Comparison of ENCODE assay signal across 8 mouse cellular contexts in the genomic region with DNA sequence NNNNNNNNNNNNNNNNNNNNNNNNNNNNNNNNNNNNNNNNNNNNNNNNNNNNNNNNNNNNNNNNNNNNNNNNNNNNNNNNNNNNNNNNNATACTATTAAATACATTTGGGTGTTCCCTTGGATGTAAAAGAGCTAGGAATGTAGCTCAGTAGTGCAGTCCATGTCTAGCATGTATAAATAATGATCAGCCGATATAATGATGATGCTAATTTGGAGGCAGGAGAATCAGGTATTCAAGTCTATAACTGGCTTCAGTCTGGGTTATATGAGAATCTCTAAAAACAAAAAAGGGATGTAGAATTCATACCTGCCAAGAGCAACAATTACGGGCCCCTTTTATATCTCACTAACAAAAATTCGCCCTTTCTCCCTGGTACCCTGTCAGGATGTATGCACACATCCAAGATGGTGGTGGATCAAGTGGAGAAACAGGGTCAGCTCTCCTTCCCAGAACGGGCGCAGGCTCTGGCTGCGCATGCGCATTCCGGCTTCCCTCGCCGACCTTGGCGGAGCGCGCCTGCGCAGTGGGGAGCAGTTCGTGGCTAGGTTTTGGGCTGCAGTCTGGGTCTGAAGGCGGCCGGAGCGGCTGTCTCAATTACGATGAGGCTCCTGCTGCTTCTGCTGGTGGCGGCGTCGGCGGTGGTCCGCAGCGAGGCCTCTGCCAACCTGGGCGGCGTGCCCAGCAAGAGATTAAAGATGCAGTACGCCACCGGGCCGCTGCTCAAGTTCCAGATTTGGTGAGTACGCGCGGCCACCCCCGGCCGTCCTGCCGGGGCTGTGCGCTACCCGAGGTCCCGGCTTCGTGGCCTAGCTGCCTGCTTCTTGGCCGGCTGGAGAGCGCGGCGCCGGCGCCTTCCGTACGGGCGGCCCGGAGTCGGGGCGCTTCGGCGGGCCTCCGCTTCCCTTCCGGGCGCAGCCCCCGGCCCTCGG. TPM values are rescaled to one million over a fixed set of nuclear protein-coding genes. Genes with fewer than 3 reads are reported as not detected.
DNase-seq lines count a peak whose midpoint lies in the region; ATAC-seq lines count a peak whose summit lies in the region.

Selenot (plus strand) TSS at position 500 of the 930 bp plus-strand sequence.

- no peaks in the 10 kb centered on the region for H3K27me3 ChIP-seq in hindbrain, embryonic 13.5 days

- peak within 1 kb of the TSS; percentile 94 for H3K4me3 ChIP-seq in hindbrain, embryonic 13.5 days

- no peaks in the 10 kb centered on the region for H3K9me3 ChIP-seq in hindbrain, embryonic 13.5 days

- WGBS in hindbrain, embryonic 13.5 days: 2% methylated on average over 59 of the region's 59 CpGs

- H3K9ac ChIP-seq in hindbrain, embryonic 13.5 days: peak within 1 kb of the TSS; percentile 99

- peaks cover 10% of the 10 kb centered on the region; the same call in 1 of the 2 replicates for H3K36me3 ChIP-seq in hindbrain, embryonic 13.5 days

- peak; percentile 96 for ATAC-seq in hindbrain, embryonic 13.5 days (ENCODE audit: low FRiP score)

- DNase-seq in NIH3T3 (ENCODE audit: low read depth): peak; percentile 99
- DNase-seq in cerebellum, postnatal 10 days: peak; percentile 99
- DNase-seq in frontal cortex, postnatal 14 days (ENCODE audit: low spot score in 2 of 2): peak; percentile 94 to 96
- peak; percentile 97 to 98 for DNase-seq in layer of hippocampus, postnatal 25 days (ENCODE audit: extremely low spot score in 1 of 2, low spot score in 1 of 2)
- peak; percentile 96 for DNase-seq in lung, postnatal 25 days (ENCODE audit: low spot score)
- peak; percentile 99 for DNase-seq in retina, embryonic 14.5 days (ENCODE audit: low spot score)
- peak; percentile 98 for DNase-seq in thymus, postnatal 4 days

- H3K4me1 ChIP-seq in hindbrain, embryonic 13.5 days (replicated peaks): peaks cover 20% of the 10 kb centered on the region

- H3K27ac ChIP-seq in hindbrain, embryonic 13.5 days: peak within 1 kb of the TSS; percentile 99

- peak within 1 kb of the TSS; percentile 62 for H3K4me2 ChIP-seq in hindbrain, embryonic 13.5 days

RNA-seq across cellular contexts. Expression of gene Selenot, which starts in this region (rescaled TPM):
- polyA plus RNA-seq in hindbrain, embryonic 13.5 days (2015; fragmentation: Nextera tagmentation; extraction: Ambion mirVana): 22.9 and 25.4 TPM in 2 replicates
- total RNA-seq in layer of hippocampus, postnatal 25 days (2021): 100 to 1,000 TPM; 149 to 151 TPM

Comparison
In these comparisons a context has a peak if more than half of its experiments do, and no peak if none do; other contexts are left out.
1. Peak in every context shown above with its lines: DNase-seq, ATAC-seq, H3K4me3 ChIP-seq and H3K27ac ChIP-seq.